Mouse (Mus musculus): ENCODE measurements at regions not wholly inside any gene's neighbourhood (a gene's known extent, or its start where the extent isn't known, plus 50 kb on each side); places are given as distances from the start of the nearest gene placed in this dataset.

Small RNAs in the stretch of these regions (microRNA-seq; reads per million reads assigned to microRNA genes)
- gene Gm25248, result 0 reads per million in 2 experiments

Measured in heart, adult 18-20 months (tissue).